Mouse (Mus musculus) bone marrow macrophage, adult 2 months (primary cell): ENCODE results near the gene Zfp354a. TPM values are rescaled to one million over a fixed set of nuclear protein-coding genes. Genes with fewer than 3 reads are reported as not detected.
A peak's percentile ranks its signal among the peaks of the same experiment; 100 is the strongest.

Source experiments
- H3K27ac ChIP-seq: 2 replicates; pipeline ENCODE4 v1.5.1; 2012; ENCODE audit warnings: low read depth, low read length; ENCODE audit not compliant: insufficient read depth
- H3K4me1 ChIP-seq: 2 replicates; pipeline ENCODE4 v1.6.1; 2012; ENCODE audit warnings: low read length; ENCODE audit not compliant: control insufficient read depth, insufficient read depth
- H3K4me3 ChIP-seq: 2 replicates; pipeline ENCODE4 v1.5.1; 2012; ENCODE audit warnings: mild to moderate bottlenecking, low read length, moderate library complexity; ENCODE audit not compliant: insufficient read depth
- CTCF ChIP-seq: IDR thresholded peaks from 2 replicates; pipeline ENCODE4 v1.5.1; 2012; ENCODE audit warnings: low read depth, mild to moderate bottlenecking, low read length, moderate library complexity
- POLR2A ChIP-seq: IDR thresholded peaks from 2 replicates; pipeline ENCODE4 v1.6.1; 2012; ENCODE audit warnings: mild to moderate bottlenecking, low read depth, low read length, borderline replicate concordance
- polyA plus RNA-seq: library from polyadenylated mRNA; stranded (reverse); fragments of >200 nt; gene quantifications from 2 replicates; pipeline ENCODE4 v1.2.4, GENCODE M21; 2012; ENCODE audit not compliant: missing spikeins, insufficient read depth, insufficient read length

The Zfp354a gene
- polyA plus RNA-seq, 1 experiment: not detected

DNA sequence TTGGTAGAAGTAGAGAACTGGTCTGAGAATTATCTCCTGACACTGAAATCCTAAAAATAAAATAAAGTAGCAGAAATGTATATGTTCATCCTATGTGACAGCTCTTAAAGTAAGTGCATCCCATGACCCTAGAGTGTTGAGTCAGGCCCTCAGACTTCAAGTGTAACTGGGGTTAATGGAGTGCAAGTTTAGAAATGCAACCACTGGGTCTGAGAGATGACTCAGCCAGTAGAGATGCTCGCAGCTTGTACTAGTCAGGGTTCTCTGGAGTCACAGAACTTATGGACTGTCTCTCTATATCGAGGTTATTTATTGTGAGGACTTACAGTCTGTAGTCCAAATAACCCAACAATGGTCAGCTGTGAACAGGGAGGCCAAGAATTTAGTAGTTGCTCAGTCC, 7.4 kb upstream of the Zfp354a start:
- H3K27ac ChIP-seq: no peak overlapping the region
- no peaks in the 10 kb centered on the region for H3K4me1 ChIP-seq
- no peak overlapping the region for H3K4me3 ChIP-seq
- TF ChIP-seq POLR2A (no peak), CTCF (no peak)

GRCm38 (mm10) chr11:51053230-51053629, 5.8 kb upstream of the Zfp354a start:
- no peak for TF ChIP-seq POLR2A
- no peak for TF ChIP-seq CTCF
- Histone ChIP-seq H3K27ac (no peak overlapping the region), H3K4me3 (no peak overlapping the region), H3K4me1 (no peaks in the 10 kb centered on the region)

GRCm38 (mm10) chr11:51059640-51060039, 583 bp downstream of the Zfp354a start:
- no peak for TF ChIP-seq CTCF
- TF ChIP-seq POLR2A: no peak
- no peaks in the 10 kb centered on the region for H3K4me1 ChIP-seq

DNA sequence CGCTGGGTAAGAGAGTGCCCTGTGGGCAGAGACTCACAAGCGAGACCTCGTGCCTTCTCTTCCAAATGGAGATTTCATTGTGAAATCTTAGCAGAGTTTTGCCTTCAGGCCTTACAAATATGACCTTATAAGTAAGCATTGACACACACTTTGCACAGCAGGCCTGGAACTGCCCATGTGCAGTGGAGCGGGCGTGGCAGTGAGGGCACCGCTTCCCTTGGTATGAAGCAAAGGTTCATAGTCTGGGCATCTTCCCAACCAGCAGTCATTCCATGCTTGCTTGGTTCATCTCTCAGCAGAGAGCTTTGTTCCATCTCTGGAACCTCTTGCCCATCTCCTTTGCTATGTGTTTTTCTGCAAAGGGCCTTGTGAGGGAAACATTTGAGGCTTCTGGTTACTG, 1.9 kb downstream of the Zfp354a start:
- Histone ChIP-seq H3K27ac (no peak overlapping the region), H3K4me3 (no peak overlapping the region), H3K4me1 (no peaks in the 10 kb centered on the region)
- TF ChIP-seq CTCF (no peak), POLR2A (no peak)

More at GRCm38 (mm10) chr11:51059640-51060039, 583 bp downstream of the Zfp354a start:
- Histone ChIP-seq H3K4me3 (peak overlapping the region; percentile 94), H3K27ac (no peak overlapping the region)

- no peak overlapping the region for H3K4me3 ChIP-seq
- TF ChIP-seq CTCF: no peak
- no peak for TF ChIP-seq POLR2A
- no peak overlapping the region for H3K27ac ChIP-seq
- H3K4me1 ChIP-seq: no peaks in the 10 kb centered on the region
Observed at GRCm38 (mm10) chr11:51063276-51063675, 4.2 kb downstream of the Zfp354a start.

DNA sequence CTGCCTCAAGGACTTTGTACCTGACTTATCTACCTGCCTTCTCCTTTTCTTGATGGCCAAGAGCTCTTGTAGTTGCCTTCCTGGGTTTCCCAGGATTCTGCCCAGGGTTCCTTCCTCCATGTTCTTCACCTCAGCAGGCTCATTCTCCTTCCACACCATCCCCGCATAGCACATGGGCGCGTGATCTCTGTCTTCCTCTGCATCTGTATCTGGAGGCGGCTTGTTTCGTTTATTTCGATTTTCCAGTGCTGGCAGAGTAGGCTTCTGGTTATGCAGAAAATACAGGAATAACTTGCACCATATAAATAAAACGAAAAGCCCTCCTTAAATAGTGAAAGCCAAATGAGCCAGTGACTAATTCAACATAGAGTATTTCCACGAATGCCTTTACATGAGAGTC, 4.8 kb downstream of the Zfp354a start:
- no peak overlapping the region for H3K4me3 ChIP-seq
- no peak overlapping the region for H3K27ac ChIP-seq
- H3K4me1 ChIP-seq: no peaks in the 10 kb centered on the region
- TF ChIP-seq POLR2A (no peak), CTCF (no peak)

GRCm38 (mm10) chr11:51084527-51084926, 25.5 kb downstream of the Zfp354a start:
- H3K4me3 ChIP-seq: no peak overlapping the region
- no peaks in the 10 kb centered on the region for H3K4me1 ChIP-seq
- no peak overlapping the region for H3K27ac ChIP-seq
- TF ChIP-seq POLR2A: no peak
- no peak for TF ChIP-seq CTCF

DNA sequence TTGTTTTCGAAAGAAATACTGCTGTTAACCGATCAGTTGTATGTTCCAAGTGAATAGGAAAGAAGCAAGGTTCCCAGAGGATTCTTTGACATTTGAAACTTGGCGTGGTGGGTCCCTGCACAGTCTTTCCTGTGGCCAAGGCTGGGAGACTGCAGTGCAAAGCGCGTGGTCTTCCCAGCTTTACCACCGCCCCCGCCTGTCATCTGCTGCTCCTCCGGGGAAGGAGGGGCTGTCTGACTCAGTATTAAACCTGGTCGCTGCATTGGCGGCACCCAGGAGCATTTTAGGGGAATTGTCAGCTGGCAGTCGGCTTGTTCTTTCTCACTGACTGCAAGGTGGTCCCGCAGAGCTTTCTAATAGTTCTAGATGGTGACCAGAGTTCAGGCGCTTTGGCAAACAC, 26.2 kb downstream of the Zfp354a start:
- H3K4me1 ChIP-seq: no peaks in the 10 kb centered on the region
- no peak overlapping the region for H3K27ac ChIP-seq
- H3K4me3 ChIP-seq: no peak overlapping the region
- no peak for TF ChIP-seq CTCF
- no peak for TF ChIP-seq POLR2A

DNA sequence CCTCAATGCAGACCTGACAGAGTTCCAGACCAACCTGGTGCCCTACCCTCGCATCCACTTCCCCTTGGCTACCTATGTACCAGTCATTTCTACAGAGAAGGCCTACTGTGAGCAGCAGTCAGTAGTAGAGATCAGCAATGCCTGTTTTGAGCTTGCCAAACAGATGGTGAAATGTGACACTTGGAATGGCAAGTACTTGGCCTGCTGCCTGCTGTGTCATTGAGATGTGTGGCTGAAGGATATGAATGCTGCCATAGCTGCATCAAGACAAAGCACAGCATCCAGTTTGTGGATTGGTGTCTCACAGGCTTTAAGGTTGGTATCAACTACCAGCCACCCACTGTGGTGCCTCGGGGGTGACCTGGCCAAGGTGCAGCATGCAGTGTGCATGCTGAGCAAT, 48.2 kb downstream of the Zfp354a start:
- Histone ChIP-seq H3K4me1 (no peaks in the 10 kb centered on the region), H3K27ac (no peak overlapping the region), H3K4me3 (no peak overlapping the region)
- TF ChIP-seq CTCF: no peak
- no peak for TF ChIP-seq POLR2A

- TF ChIP-seq CTCF (no peak), POLR2A (no peak)
- Histone ChIP-seq H3K4me3 (no peak overlapping the region), H3K27ac (no peak overlapping the region), H3K4me1 (no peaks in the 10 kb centered on the region)
Observed at GRCm38 (mm10) chr11:51110621-51111020, 51.6 kb downstream of the Zfp354a start.

Other genes starting within 250 kb of the Zfp354a start
- 0.82 and 0.89 TPM in 2 replicates for gene Zfp354c, start 231.5 kb upstream of the Zfp354a start, polyA plus RNA-seq
- not detected in 2 replicates for gene Zfp879, start 217.7 kb upstream of the Zfp354a start, polyA plus RNA-seq
- gene Grm6, start 208.6 kb upstream of the Zfp354a start, polyA plus RNA-seq: not detected in 2 replicates
- not detected in 2 replicates for gene Zfp454, start 171.6 kb upstream of the Zfp354a start, polyA plus RNA-seq
- gene Zfp2, start 143.1 kb upstream of the Zfp354a start, polyA plus RNA-seq: 0.80 and 2.0 TPM in 2 replicates
- gene Zfp354b, start 127.6 kb upstream of the Zfp354a start, polyA plus RNA-seq: not detected in 2 replicates
- not detected in 2 replicates for gene 4933414I15Rik, start 115.5 kb upstream of the Zfp354a start, polyA plus RNA-seq
- gene Prop1, start 105.5 kb upstream of the Zfp354a start, polyA plus RNA-seq: not detected in 2 replicates
- not detected in 2 replicates for gene Olfr1378, start 92.7 kb upstream of the Zfp354a start, polyA plus RNA-seq
- gene Olfr1377, start 77.3 kb upstream of the Zfp354a start, polyA plus RNA-seq: not detected in 2 replicates
- gene Olfr51, start 55.7 kb upstream of the Zfp354a start, polyA plus RNA-seq: not detected in 2 replicates
- gene Olfr54, start 45.0 kb upstream of the Zfp354a start, polyA plus RNA-seq: not detected in 2 replicates
- not detected in 2 replicates for gene Olfr1375, start 11.1 kb upstream of the Zfp354a start, polyA plus RNA-seq
- gene Gm12569, start 161.2 kb downstream of the Zfp354a start, polyA plus RNA-seq: not detected in 2 replicates
- 114 and 143 TPM in 2 replicates for gene Clk4, start 202.5 kb downstream of the Zfp354a start, polyA plus RNA-seq
- gene BC049762, start 203.8 kb downstream of the Zfp354a start, polyA plus RNA-seq: not detected in 2 replicates
- 0.13 TPM in 1 of 2 replicates, not detected in the other for gene Col23a1, start 230.7 kb downstream of the Zfp354a start, polyA plus RNA-seq